Mouse (Mus musculus): ENCODE data around the gene Zbtb49.

Zbtb49 gene

GRCm38 (mm10) chr5:38196821-38197481 is 23.3 kb downstream of the Zbtb49 start:
- DNase-seq (ENCODE audit: inconsistent age in 2 of 2, low spot score in 1 of 2), result peak; percentile 52 to 76

GRCm38 (mm10) chr5:38195941-38196340 is 24.3 kb downstream of the Zbtb49 start:
- DNase-seq (ENCODE audit: inconsistent age in 2 of 2, low spot score in 1 of 2), result peak; percentile 40 to 77

- DNase-seq (ENCODE audit: inconsistent age in 2 of 2, low spot score in 1 of 2), result no peak
These were observed 25.3 kb downstream of the Zbtb49 start for GRCm38 (mm10) chr5:38194946-38195345.

GRCm38 (mm10) chr5:38190907-38191306 is 29.4 kb downstream of the Zbtb49 start:
- DNase-seq (ENCODE audit: inconsistent age in 2 of 2, low spot score in 1 of 2), result no peak

- DNase-seq (ENCODE audit: inconsistent age in 2 of 2, low spot score in 1 of 2), result no peak
These were observed 33.3 kb downstream of the Zbtb49 start for GRCm38 (mm10) chr5:38187006-38187405.

GRCm38 (mm10) chr5:38184688-38185285 is 35.5 kb downstream of the Zbtb49 start:
- no peak for DNase-seq (ENCODE audit: inconsistent age in 2 of 2, low spot score in 1 of 2)

- no peak for DNase-seq (ENCODE audit: inconsistent age in 2 of 2, low spot score in 1 of 2)
These were observed 45.9 kb downstream of the Zbtb49 start for GRCm38 (mm10) chr5:38174256-38174912.

- DNase-seq (ENCODE audit: inconsistent age in 2 of 2, low spot score in 1 of 2), result no peak
These were observed 46.5 kb downstream of the Zbtb49 start for GRCm38 (mm10) chr5:38173766-38174165.

GRCm38 (mm10) chr5:38168497-38168896 is 51.8 kb downstream of the Zbtb49 start:
- DNase-seq (ENCODE audit: inconsistent age in 2 of 2, low spot score in 1 of 2), result no peak

GRCm38 (mm10) chr5:38159634-38160413 is 60.4 kb downstream of the Zbtb49 start, which contains the start of gene Nsg1:
Nsg1 (minus strand) TSS chr5:38159907.
- peak in 1 of 2 experiments; percentile 24 for DNase-seq (ENCODE audit: inconsistent age in 2 of 2, low spot score in 1 of 2)

- peak; percentile 64 to 87 for DNase-seq (ENCODE audit: inconsistent age in 2 of 2, low spot score in 1 of 2)
These were observed 61.2 kb downstream of the Zbtb49 start for GRCm38 (mm10) chr5:38158947-38159633.

- DNase-seq (ENCODE audit: inconsistent age in 2 of 2, low spot score in 1 of 2), result no peak
These were observed 61.7 kb downstream of the Zbtb49 start for GRCm38 (mm10) chr5:38158501-38158946.

- no peak for DNase-seq (ENCODE audit: inconsistent age in 2 of 2, low spot score in 1 of 2)
These were observed 62.7 kb downstream of the Zbtb49 start for GRCm38 (mm10) chr5:38157481-38158020.

- DNase-seq (ENCODE audit: inconsistent age in 2 of 2, low spot score in 1 of 2), result no peak
These were observed 66.6 kb downstream of the Zbtb49 start for GRCm38 (mm10) chr5:38153636-38154035.

GRCm38 (mm10) chr5:38152201-38153108 is 67.8 kb downstream of the Zbtb49 start:
- no peak for DNase-seq (ENCODE audit: inconsistent age in 2 of 2, low spot score in 1 of 2)

GRCm38 (mm10) chr5:38151264-38151663 is 69.0 kb downstream of the Zbtb49 start:
- DNase-seq (ENCODE audit: inconsistent age in 2 of 2, low spot score in 1 of 2), result peak in 1 of 2 experiments; percentile 77

GRCm38 (mm10) chr5:38146524-38146923 is 73.7 kb downstream of the Zbtb49 start:
- peak; percentile 28 to 56 for DNase-seq (ENCODE audit: inconsistent age in 2 of 2, low spot score in 1 of 2)

- DNase-seq (ENCODE audit: inconsistent age in 2 of 2, low spot score in 1 of 2), result no peak
These were observed 79.4 kb downstream of the Zbtb49 start for GRCm38 (mm10) chr5:38140893-38141292.

All from adrenal gland, adult (tissue).